Mouse (Mus musculus): Measurements from ENCODE around the gene Igf1r. TPM values are rescaled to one million over a fixed set of nuclear protein-coding genes. Genes with fewer than 3 reads are reported as not detected.

The Igf1r gene
- polyA plus RNA-seq, 1 experiment from 2014 or later, result 16.3 TPM

- peaks cover 7% of the 10 kb centered on the region for H3K4me1 ChIP-seq (ENCODE audit: control insufficient read depth, insufficient read depth, low read length)
- no peak overlapping the region for H3K4me2 ChIP-seq (ENCODE audit: low read length)
- no peak overlapping the region for H3K9ac ChIP-seq (ENCODE audit: low read length)
- DNase-seq (ENCODE audit: low spot score) (peak; percentile 54), ATAC-seq (peak; percentile 42; the same call in 1 of the 2 replicates)
- H3K27me3 ChIP-seq (replicated peaks; ENCODE audit: control insufficient read depth, insufficient read depth, low read length), result no peaks in the 10 kb centered on the region
- no peaks in the 10 kb centered on the region for H3K9me3 ChIP-seq (replicated peaks; ENCODE audit: control insufficient read depth, low read length)
- no peak overlapping the region for H3K27ac ChIP-seq (ENCODE audit: low read depth, low read length)
- WGBS, result 78% methylated on average over 9 of the region's 9 CpGs
- H3K36me3 ChIP-seq (ENCODE audit: control insufficient read depth, insufficient read depth, low read length), result peaks cover 31% of the 10 kb centered on the region
- H3K4me3 ChIP-seq (ENCODE audit: low read depth, low read length), result no peak overlapping the region
Observed at GRCm38 (mm10) chr7:68230831-68231230, 278.2 kb downstream of the Igf1r start.

GRCm38 (mm10) chr7:68232521-68232920 is 279.9 kb downstream of the Igf1r start:
- Histone ChIP-seq H3K36me3 (ENCODE audit: control insufficient read depth, insufficient read depth, low read length) (peaks cover 15% of the 10 kb centered on the region), H3K4me2 (ENCODE audit: low read length) (no peak overlapping the region), H3K4me3 (ENCODE audit: low read depth, low read length) (no peak overlapping the region), H3K27ac (ENCODE audit: low read depth, low read length) (no peak overlapping the region), H3K9me3 (replicated peaks; ENCODE audit: control insufficient read depth, low read length) (no peaks in the 10 kb centered on the region), H3K9ac (ENCODE audit: low read length) (no peak overlapping the region), H3K27me3 (replicated peaks; ENCODE audit: control insufficient read depth, insufficient read depth, low read length) (no peaks in the 10 kb centered on the region), H3K4me1 (ENCODE audit: control insufficient read depth, insufficient read depth, low read length) (peaks cover 7% of the 10 kb centered on the region)
- 81% methylated on average over 5 of the region's 5 CpGs for WGBS
- DNase-seq (ENCODE audit: low spot score) (no peak), ATAC-seq (no peak)

- peak; percentile 76 for DNase-seq (ENCODE audit: low spot score)
- Histone ChIP-seq H3K9me3 (replicated peaks; ENCODE audit: control insufficient read depth, low read length) (no peaks in the 10 kb centered on the region), H3K36me3 (ENCODE audit: control insufficient read depth, insufficient read depth, low read length) (peaks cover 15% of the 10 kb centered on the region), H3K27me3 (replicated peaks; ENCODE audit: control insufficient read depth, insufficient read depth, low read length) (no peaks in the 10 kb centered on the region), H3K4me1 (ENCODE audit: control insufficient read depth, insufficient read depth, low read length) (peaks cover 6% of the 10 kb centered on the region), H3K4me3 (ENCODE audit: low read depth, low read length) (no peak overlapping the region), H3K4me2 (ENCODE audit: low read length) (no peak overlapping the region), H3K9ac (ENCODE audit: low read length) (no peak overlapping the region), H3K27ac (ENCODE audit: low read depth, low read length) (no peak overlapping the region)
- 23% methylated on average over 13 of the region's 13 CpGs for WGBS
- peak; percentile 57 for ATAC-seq
Observed at GRCm38 (mm10) chr7:68233619-68234223, 281.1 kb downstream of the Igf1r start.

GRCm38 (mm10) chr7:68236817-68237216 is 284.2 kb downstream of the Igf1r start:
- 78% methylated on average over 8 of the region's 8 CpGs for WGBS
- H3K36me3 ChIP-seq (ENCODE audit: control insufficient read depth, insufficient read depth, low read length), result no peaks in the 10 kb centered on the region; the same call in 1 of the 2 replicates
- no peak overlapping the region for H3K27ac ChIP-seq (ENCODE audit: low read depth, low read length)
- no peak overlapping the region for H3K4me2 ChIP-seq (ENCODE audit: low read length)
- ATAC-seq (no peak), DNase-seq (ENCODE audit: low spot score) (no peak)
- no peaks in the 10 kb centered on the region for H3K27me3 ChIP-seq (replicated peaks; ENCODE audit: control insufficient read depth, insufficient read depth, low read length)
- H3K4me1 ChIP-seq (ENCODE audit: control insufficient read depth, insufficient read depth, low read length), result peaks cover 4% of the 10 kb centered on the region
- no peaks in the 10 kb centered on the region for H3K9me3 ChIP-seq (replicated peaks; ENCODE audit: control insufficient read depth, low read length)
- no peak overlapping the region for H3K4me3 ChIP-seq (ENCODE audit: low read depth, low read length)
- no peak overlapping the region for H3K9ac ChIP-seq (ENCODE audit: low read length)

GRCm38 (mm10) chr7:68239220-68239827 is 286.7 kb downstream of the Igf1r start:
- Histone ChIP-seq H3K9ac (ENCODE audit: low read length) (no peak overlapping the region), H3K9me3 (replicated peaks; ENCODE audit: control insufficient read depth, low read length) (no peaks in the 10 kb centered on the region), H3K4me1 (ENCODE audit: control insufficient read depth, insufficient read depth, low read length) (no peaks in the 10 kb centered on the region), H3K4me2 (ENCODE audit: low read length) (no peak overlapping the region), H3K27me3 (replicated peaks; ENCODE audit: control insufficient read depth, insufficient read depth, low read length) (no peaks in the 10 kb centered on the region), H3K36me3 (ENCODE audit: control insufficient read depth, insufficient read depth, low read length) (no peaks in the 10 kb centered on the region), H3K27ac (ENCODE audit: low read depth, low read length) (no peak overlapping the region), H3K4me3 (ENCODE audit: low read depth, low read length) (no peak overlapping the region)
- 74% methylated on average over 11 of the region's 11 CpGs for WGBS
- no peak for DNase-seq (ENCODE audit: low spot score)
- ATAC-seq, result no peak

- ATAC-seq, result no peak
- H3K27me3 ChIP-seq (replicated peaks; ENCODE audit: control insufficient read depth, insufficient read depth, low read length), result no peaks in the 10 kb centered on the region
- no peaks in the 10 kb centered on the region for H3K36me3 ChIP-seq (ENCODE audit: control insufficient read depth, insufficient read depth, low read length)
- H3K27ac ChIP-seq (ENCODE audit: low read depth, low read length), result no peak overlapping the region
- no peak overlapping the region for H3K4me2 ChIP-seq (ENCODE audit: low read length)
- no peaks in the 10 kb centered on the region for H3K9me3 ChIP-seq (replicated peaks; ENCODE audit: control insufficient read depth, low read length)
- no peak overlapping the region for H3K9ac ChIP-seq (ENCODE audit: low read length)
- WGBS, result 87% methylated on average over 9 of the region's 9 CpGs
- H3K4me1 ChIP-seq (ENCODE audit: control insufficient read depth, insufficient read depth, low read length), result no peaks in the 10 kb centered on the region
- no peak overlapping the region for H3K4me3 ChIP-seq (ENCODE audit: low read depth, low read length)
- no peak for DNase-seq (ENCODE audit: low spot score)
Observed at GRCm38 (mm10) chr7:68241205-68241604, 288.6 kb downstream of the Igf1r start.

GRCm38 (mm10) chr7:68245681-68246080 is 293.1 kb downstream of the Igf1r start:
- H3K4me2 ChIP-seq (ENCODE audit: low read length), result no peak overlapping the region
- H3K9ac ChIP-seq (ENCODE audit: low read length), result no peak overlapping the region
- H3K4me3 ChIP-seq (ENCODE audit: low read depth, low read length), result no peak overlapping the region
- WGBS, result 50% methylated on average over 4 of the region's 4 CpGs
- H3K27ac ChIP-seq (ENCODE audit: low read depth, low read length), result no peak overlapping the region
- H3K27me3 ChIP-seq (replicated peaks; ENCODE audit: control insufficient read depth, insufficient read depth, low read length), result no peaks in the 10 kb centered on the region
- no peaks in the 10 kb centered on the region for H3K4me1 ChIP-seq (ENCODE audit: control insufficient read depth, insufficient read depth, low read length)
- no peaks in the 10 kb centered on the region for H3K36me3 ChIP-seq (ENCODE audit: control insufficient read depth, insufficient read depth, low read length)
- H3K9me3 ChIP-seq (replicated peaks; ENCODE audit: control insufficient read depth, low read length), result no peaks in the 10 kb centered on the region
- no peak for DNase-seq (ENCODE audit: low spot score)
- no peak for ATAC-seq

- Histone ChIP-seq H3K27ac (ENCODE audit: low read depth, low read length) (no peak overlapping the region), H3K9me3 (replicated peaks; ENCODE audit: control insufficient read depth, low read length) (no peaks in the 10 kb centered on the region), H3K27me3 (replicated peaks; ENCODE audit: control insufficient read depth, insufficient read depth, low read length) (no peaks in the 10 kb centered on the region), H3K36me3 (ENCODE audit: control insufficient read depth, insufficient read depth, low read length) (no peaks in the 10 kb centered on the region), H3K4me3 (ENCODE audit: low read depth, low read length) (no peak overlapping the region), H3K4me1 (ENCODE audit: control insufficient read depth, insufficient read depth, low read length) (no peaks in the 10 kb centered on the region), H3K4me2 (ENCODE audit: low read length) (no peak overlapping the region), H3K9ac (ENCODE audit: low read length) (no peak overlapping the region)
- WGBS, result 84% methylated on average over 8 of the region's 8 CpGs
- DNase-seq (ENCODE audit: low spot score) (no peak), ATAC-seq (no peak)
Observed at GRCm38 (mm10) chr7:68246249-68246648, 293.6 kb downstream of the Igf1r start.

- no peak overlapping the region for H3K9ac ChIP-seq (ENCODE audit: low read length)
- WGBS, result 88% methylated on average over 1 of the region's 1 CpGs
- H3K4me2 ChIP-seq (ENCODE audit: low read length), result no peak overlapping the region
- no peak overlapping the region for H3K27ac ChIP-seq (ENCODE audit: low read depth, low read length)
- no peak overlapping the region for H3K4me3 ChIP-seq (ENCODE audit: low read depth, low read length)
- no peak for DNase-seq (ENCODE audit: low spot score)
- H3K36me3 ChIP-seq (ENCODE audit: control insufficient read depth, insufficient read depth, low read length), result no peaks in the 10 kb centered on the region
- H3K9me3 ChIP-seq (replicated peaks; ENCODE audit: control insufficient read depth, low read length), result no peaks in the 10 kb centered on the region
- ATAC-seq, result no peak
- no peaks in the 10 kb centered on the region for H3K4me1 ChIP-seq (ENCODE audit: control insufficient read depth, insufficient read depth, low read length)
- no peaks in the 10 kb centered on the region for H3K27me3 ChIP-seq (replicated peaks; ENCODE audit: control insufficient read depth, insufficient read depth, low read length)
Observed at GRCm38 (mm10) chr7:68250411-68250810, 297.8 kb downstream of the Igf1r start.

Measured in forebrain, embryonic 14.5 days (tissue).